Mouse (Mus musculus) neutrophil, adult 5-6 weeks (primary cell): ENCODE measurements around the gene Bhlhe40. TPM values are rescaled to one million over a fixed set of nuclear protein-coding genes. Genes with fewer than 3 reads are reported as not detected.

Experiments
- ATAC-seq: fragments of 151-379, 151-347 bp; 2 replicates; pipeline ENCODE4 v1.8.0; 2017; ENCODE audit warnings: mild to moderate bottlenecking, moderate TSS enrichment; ENCODE audit not compliant: insufficient number of reproducible peaks, poor library complexity, low FRiP score, severe bottlenecking; ENCODE audit errors: extremely low read depth
- total RNA-seq: library from RNA; stranded (forward); fragments of 200-1000 nt; gene quantifications from 2 replicates; pipeline ENCODE4 v1.2.3, GENCODE M21; 2017

Bhlhe40 gene
- total RNA-seq, 1 experiment from 2014 or later = 13.4 TPM

GRCm38 (mm10) chr6:108709471-108710231 is 49.2 kb downstream of the Bhlhe40 start:
- peak; percentile 82 for ATAC-seq

DNA sequence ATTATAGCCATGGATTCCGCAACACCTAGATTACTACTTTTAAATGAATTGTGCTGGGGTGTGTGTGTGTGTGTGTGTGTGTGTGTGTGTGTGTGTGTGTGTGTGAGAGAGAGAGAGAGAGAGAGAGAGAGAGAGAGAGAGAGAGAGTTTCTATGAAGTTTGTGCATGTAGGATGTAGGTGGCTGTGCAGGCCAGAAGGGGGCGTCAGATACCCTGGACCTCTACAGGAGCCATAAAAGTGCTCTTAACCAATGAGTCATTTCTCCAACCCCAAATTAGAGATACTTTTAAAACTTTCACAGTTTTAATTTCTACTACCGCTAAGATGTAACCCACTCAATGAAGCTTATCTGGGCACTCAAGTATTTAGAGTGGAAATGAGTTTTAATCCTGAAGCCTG is 50.2 kb downstream of the Bhlhe40 start:
- ATAC-seq = 0 out of 2 replicates have a peak, but pooled peaks have one; percentile 45

DNA sequence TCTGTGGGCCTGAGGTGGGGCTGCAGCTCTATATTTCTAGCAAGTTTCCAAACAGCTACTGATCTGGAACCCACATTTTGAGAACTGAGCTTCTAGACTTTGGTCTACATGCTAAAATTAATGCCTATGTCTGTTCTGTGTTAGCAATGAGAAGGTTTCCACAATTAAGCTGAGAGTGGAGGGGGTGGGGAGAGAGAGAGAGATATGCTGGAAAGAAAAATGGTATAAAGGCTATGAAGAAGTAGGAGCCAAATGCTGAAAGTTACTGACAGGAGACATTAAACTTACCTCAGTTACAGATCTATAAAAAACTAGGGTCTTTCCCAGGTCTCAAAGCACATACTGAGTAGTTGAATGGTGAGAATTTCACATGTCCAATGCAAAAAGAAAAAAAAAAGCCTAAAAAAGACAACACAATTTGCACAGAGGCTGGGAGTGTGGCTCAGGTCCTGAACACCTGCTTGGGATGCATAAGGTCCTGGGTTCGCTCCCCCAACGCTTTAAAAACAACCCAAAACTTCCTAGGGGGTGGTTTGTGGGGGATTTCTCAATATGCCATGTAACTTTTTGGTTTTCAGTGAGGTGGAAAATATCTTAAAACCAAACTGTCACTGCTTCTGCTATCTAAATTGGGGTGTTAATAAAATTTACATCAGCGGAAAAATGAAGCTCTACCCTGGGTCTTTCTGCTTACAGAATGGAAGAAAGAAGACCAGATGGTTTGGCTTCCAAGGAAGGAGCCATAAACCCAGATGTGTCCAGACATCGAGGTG is 50.9 kb downstream of the Bhlhe40 start:
- ATAC-seq = no peak

DNA sequence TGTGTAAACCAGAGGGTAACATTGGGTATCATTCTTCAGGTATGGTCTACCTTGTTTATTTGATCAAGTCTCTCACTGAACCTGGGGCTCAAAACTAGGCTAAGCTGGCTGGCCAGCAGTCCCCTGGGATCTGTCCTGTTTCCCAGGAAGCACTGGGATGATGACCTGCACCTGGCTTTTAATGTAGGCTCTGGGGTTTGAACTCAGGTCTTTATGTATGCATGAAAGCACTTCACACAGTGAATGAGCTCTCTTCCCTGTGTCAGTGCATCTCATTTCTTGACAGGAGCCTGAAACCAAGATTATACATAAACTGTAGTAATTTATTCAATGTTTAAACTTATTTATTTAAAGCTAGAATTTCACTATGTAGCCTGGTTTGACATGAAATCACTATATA is 51.7 kb downstream of the Bhlhe40 start:
- ATAC-seq = no peak

GRCm38 (mm10) chr6:108713175-108713974 is 52.9 kb downstream of the Bhlhe40 start:
- ATAC-seq = no peak

Other genes starting within 250 kb of the Bhlhe40 start
- gene Arl8b, start 122.5 kb downstream of the Bhlhe40 start, total RNA-seq = 28.7 and 36.4 TPM in 2 replicates
- gene Edem1, start 168.0 kb downstream of the Bhlhe40 start, total RNA-seq = 83.6 and 88.1 TPM in 2 replicates